Mouse (Mus musculus) kidney, postnatal 4 days (tissue): ENCODE data around the gene Olfr850.

Experiments
- DNase-seq, 2 experiments: peaks; one replicate each; pipeline ENCODE4 v3.0.0; 2021; ENCODE audit warnings: mixed read lengths in 2 of 2

The Olfr850 gene

DNA sequence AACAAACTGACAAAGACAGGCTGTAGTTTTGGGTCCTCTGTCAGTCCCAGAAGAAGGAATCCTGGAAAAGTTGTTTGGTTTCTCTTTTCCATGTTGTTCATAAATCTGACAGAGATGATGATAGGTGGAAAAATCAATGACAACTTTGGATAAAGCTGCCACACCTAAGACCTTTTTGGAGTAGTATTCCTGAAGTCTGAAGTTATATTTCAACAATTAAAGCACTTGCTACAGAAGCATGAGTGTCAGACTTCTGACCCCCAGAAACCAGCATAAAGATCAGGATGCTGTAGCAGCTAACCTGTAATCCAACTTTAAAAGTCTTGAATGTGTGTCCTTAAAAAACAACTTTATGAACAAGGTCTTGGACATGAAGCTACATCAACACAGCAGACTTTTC is at the start of gene Olfr850:
TSS of gene Olfr850 (minus strand) at position 101 of the 400 bp plus-strand sequence.
- DNase-seq: no peak

DNA sequence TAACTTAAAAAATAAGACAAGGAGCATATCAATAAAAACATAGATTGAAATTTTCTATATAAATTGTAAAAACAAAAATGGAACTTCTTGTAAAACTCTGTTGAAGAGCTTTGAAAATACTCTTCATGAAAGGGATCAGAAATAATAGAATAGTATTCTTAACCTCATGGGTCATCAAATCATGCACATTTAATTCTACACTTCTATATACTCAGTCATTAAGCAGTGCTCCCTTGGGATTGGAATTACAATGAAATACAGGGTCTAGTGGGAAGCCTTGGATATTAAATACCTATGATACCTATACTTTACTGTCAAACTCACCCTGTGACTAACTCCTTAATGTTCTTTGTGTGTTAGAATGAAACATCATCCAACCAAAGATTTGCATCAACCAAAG is 14.9 kb upstream of the Olfr850 start, which contains the start of gene Olfr851:
TSS of gene Olfr851 (plus strand) at position 301 of the 400 bp plus-strand sequence.
- DNase-seq: no peak

GRCm38 (mm10) chr9:19439966-19440365 is 38.1 kb downstream of the Olfr850 start, which contains the start of gene Olfr849:
TSS of gene Olfr849 (plus strand) at chr9:19440266.
- no peak for DNase-seq
